Mouse (Mus musculus): Measurements from ENCODE around the gene Myadml2.

Myadml2 gene

DNA sequence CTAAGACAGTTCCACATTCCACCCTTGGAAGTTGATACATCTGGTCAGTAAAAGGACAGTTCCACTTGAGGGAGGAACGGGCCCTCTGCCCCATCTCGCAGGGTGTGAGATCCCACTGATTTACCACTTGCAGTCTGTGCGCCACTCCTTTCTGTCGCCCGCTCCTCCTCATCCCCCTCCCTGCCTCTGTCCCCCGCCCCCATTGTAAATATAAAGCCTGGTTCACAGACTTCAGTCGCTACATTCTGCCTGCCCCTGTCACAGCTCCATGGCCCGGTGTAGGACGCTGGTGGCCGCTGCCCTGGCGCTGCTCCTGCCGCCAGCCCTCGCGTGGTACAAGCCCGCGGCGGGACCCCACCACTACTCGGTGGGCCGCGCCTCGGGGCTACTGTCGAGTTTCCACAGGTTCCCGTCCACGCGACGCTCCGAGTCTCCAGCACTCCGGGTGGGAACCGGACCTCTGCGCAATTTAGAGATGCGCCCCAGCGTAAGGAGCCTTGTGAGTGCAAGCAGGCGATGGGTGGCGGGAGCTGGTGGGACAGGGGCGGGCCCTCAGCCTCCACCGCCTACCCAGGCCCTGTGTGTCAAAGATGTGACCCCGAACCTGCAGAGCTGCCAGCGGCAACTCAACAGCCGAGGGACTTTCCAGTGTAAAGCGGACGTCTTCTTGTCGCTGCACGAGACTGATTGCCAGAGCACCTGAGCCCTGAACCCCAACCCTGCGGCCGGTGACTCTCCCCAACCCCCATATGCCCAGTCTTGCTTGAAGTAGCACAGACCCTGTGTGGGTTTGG, 39.5 kb downstream of the Myadml2 start, which contains the start of gene Npb:
Npb (plus strand) TSS at position 237 of the 794 bp plus-strand sequence.
- DNase-seq (ENCODE audit: low spot score), result no peak

DNA sequence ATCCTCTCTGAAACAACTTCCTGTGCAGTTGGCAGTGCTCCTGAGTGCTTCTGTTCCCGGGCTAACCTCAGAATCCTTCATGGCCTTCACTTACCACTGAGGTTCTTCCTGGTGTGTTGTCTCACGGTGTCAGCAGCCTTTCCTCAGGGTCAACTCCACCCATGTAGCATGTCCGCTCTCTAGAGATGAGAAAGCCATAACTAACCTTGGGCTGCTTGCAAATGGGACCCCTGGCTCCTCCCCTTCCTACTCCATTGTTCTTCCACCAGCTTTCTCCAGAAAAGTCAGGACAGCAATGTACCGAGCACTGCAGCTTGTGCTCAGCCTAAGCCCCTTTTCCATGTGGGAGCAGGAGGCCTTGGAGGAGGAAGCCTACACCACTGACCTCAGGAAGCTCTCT, 41.2 kb downstream of the Myadml2 start:
- DNase-seq (ENCODE audit: low spot score), result no peak

DNA sequence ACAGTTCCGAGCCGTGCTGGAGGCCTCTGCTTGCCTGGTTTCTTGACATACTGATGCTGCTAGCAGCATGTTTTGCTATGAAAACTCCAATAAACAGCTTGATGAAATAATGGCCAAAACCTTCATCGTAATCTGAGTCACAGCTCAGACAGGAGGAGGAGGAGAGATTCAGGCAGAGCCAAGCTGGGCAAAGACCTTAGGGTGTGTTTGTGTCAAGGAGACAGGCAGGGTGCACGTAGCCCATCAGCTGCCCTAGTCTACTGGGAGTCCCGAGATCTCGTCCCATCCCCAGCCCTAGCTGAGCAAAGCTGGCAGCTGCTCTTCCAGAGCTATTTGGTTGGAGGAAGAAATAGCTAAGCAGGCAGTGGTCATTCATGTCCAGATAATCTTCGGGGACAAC, 42.3 kb downstream of the Myadml2 start:
- no peak for DNase-seq (ENCODE audit: low spot score)

DNA sequence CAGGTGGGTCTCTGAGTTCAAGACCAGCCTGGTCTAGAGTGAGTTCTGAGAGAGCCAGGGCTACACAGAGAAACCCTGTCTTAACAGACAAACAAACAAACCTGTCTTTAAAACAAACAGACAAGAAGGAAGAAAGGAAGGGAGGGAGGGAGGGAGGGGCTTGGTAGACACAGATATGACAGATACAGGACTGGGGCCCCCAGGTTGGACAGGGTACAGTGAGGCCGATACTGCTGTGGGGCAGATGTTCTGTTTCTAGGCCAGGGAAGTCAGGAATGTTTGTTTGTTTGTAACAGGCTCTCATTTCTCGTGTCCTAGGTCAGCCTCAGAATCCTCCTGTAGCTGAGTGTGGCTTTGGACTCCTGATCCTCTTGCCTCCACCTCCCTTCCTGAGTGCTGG, 44.4 kb downstream of the Myadml2 start:
- DNase-seq (ENCODE audit: low spot score), result no peak

DNA sequence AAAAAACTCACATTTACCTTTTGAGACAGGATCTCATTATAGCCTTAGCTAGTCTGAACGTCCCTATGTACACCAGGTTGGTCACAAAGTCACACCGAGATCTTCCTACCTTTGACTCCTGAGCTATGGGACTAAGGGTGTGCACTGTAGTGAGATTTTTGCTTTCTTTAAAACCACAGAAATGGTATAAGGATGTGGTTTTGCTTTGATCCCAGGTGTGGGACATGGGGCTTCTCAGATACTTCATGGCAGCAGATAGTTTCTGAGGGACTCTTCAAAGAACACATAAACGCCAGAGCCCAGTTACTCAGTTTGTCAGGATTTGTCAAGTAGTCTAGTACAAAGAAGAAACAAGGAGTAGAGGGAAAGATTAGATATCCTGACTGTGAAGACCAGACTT, 47.2 kb downstream of the Myadml2 start:
- DNase-seq (ENCODE audit: low spot score), result no peak

DNA sequence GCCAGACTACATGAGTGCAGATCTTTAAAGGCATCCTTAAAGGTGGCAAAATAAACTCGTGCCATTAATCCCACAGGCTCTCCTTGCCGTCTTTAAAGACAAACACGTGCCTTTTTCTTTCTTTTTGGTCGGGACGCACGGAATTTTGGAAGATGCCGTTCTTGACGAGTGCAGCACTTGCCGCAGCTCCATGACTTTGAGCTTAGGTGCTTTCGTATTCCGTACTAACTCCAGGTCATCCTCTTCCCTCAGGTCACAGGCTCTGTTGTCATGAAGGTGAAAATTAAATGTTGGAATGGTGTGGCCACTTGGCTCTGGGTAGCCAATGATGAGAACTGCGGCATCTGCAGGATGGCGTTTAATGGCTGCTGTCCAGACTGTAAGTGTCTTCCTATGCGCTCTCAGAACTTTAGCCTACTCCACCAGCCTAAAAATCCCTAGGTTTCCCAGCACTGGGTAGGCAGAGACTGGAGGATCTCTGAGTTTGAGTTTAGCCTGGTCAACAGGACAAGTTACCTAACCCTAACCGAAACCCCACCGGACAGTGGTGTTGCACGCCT, 48.9 kb downstream of the Myadml2 start:
- DNase-seq (ENCODE audit: low spot score), result no peak

DNA sequence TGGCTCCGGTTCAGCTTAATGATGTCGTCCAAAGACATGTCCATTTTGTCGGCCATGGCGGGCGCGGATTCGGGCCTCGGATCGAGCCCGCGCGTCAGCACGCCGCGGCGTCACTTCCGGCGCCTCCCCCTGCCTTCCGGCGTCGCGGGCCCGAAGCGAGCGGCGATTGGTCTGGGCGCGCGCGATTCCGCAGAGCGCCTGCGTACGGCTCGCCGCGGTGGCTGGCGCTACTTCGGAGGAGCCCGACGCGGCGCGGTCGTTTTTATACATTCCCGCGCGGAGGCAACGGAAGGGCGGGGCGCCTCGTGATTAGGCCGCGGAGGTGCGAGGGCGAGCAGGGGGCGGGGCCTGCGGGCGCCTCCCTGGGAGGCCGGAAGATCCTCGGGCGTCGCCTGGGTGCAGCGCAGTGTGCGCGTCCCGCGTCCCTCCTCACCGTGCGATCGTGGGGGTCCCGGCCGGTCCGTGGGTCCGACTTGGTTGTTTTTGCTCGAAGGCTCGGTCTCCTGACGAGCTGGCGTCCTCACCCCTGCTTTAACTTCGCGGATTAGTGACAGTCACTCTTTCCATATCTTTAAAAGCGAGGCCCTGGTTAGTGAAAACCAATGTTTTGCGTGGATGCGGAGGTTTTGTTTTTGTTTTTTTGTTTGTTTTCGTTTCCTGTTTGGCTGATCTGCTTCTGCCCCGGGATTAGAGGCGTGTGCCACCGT, 49.5 kb downstream of the Myadml2 start, which contains the start of the genes Alyref and Anapc11:
Alyref (minus strand) TSS at position 83 of the 707 bp plus-strand sequence.
Anapc11 (plus strand) TSS at position 139 of the 707 bp plus-strand sequence.
- peak; percentile 91 for DNase-seq (ENCODE audit: low spot score)

DNA sequence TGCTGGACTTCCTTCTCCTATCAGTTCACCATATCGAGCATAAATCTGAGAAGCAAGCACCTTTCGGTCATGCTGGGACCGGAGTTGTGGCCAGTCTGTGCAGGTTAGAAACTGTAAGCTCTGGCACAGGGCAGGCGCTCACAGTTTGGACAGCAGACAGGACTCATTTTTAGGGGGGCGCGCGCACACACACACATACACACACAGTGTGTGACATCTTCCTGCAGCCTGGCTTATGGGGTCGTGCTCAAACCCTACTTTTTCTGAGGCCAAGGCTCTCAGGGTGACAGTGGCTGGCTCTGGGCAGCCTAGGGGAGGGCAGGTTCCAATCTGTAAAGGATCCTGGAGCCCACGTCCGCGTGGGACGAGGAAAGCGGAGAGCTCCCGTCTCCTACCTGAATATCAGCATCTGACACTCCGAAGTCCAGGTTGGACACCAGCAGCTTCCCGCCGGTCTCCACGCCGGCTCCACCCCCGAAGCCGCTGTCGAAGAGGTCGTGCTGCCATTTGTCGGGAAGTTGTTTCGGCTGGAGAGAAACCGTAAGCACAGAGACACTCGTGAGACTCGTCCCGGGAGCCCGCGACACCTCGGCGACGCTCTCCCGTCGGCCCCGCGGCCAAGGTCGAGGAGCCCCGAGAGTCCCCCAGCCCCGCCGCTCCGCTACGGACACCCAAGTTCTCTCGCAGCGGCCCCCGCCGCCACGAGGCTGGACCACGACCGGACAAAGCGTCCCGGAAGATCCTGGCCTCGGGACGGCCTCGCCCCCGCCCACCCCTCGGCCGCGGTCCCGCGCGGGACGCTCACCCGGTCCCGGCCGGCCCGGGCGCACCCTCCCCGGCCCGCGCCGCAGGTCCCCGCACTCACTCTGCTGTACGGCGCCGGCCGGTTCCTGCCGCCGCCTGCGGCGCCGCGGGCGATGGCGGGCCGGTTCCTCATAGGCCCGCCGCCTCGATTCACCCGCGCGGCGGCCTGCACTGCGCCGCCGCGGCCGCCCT, 50.4 kb downstream of the Myadml2 start:
- no peak for DNase-seq (ENCODE audit: low spot score)
